ENCODE assay signal across 17 mouse cellular contexts in genomic region chr13:19517938-19518777, GRCm38 (mm10).
DNase-seq lines count a peak whose midpoint lies in the region; ATAC-seq and TF ChIP-seq lines count a peak whose summit lies in the region.
"Had no signal": no experiment of that assay in that cellular context is flagged by ENCODE, and none has a peak within 500 bp of the region (broad histone marks: within the 10 kb centered on the region; RNA-seq: fewer than 3 reads in every experiment).

No protein-coding gene starts in this region.

- no peak overlapping the region for H3K4me2 ChIP-seq in liver, postnatal 0 days (ENCODE audit: low read depth, low read length)
- no peak overlapping the region for H3K4me2 ChIP-seq in liver, embryonic 11.5 days
- H3K4me2 ChIP-seq: heart, embryonic 15.5 days; limb, embryonic 12.5 days had no signal

- no peak for ATAC-seq in liver, postnatal 0 days
- ATAC-seq in Patski: peak; percentile 65
- ATAC-seq in liver, embryonic 11.5 days (replicated peaks; ENCODE audit: low FRiP score): no peak
- ATAC-seq: activated CD4-positive, CD25-positive, alpha-beta regulatory T cell, adult 4 months; hindbrain, postnatal 0 days had no signal

- TF ChIP-seq CTCF in liver, postnatal 0 days (IDR thresholded peaks at IDR 0.05; ENCODE audit: low read depth): no peak
- no peak for TF ChIP-seq CTCF in Patski (IDR thresholded peaks at IDR 0.05)
- no peak for TF ChIP-seq CTCF in cerebellum, adult 2 months (IDR thresholded peaks at IDR 0.05; ENCODE audit: borderline replicate concordance, insufficient read depth, low read depth, low read length)

- no peak for TF ChIP-seq POLR2A in cerebellum, adult 2 months (IDR thresholded peaks at IDR 0.05; ENCODE audit: borderline replicate concordance, insufficient read depth, low read length)

- no peak overlapping the region for H3K27ac ChIP-seq in liver, postnatal 0 days (ENCODE audit: low read depth)
- H3K27ac ChIP-seq in liver, embryonic 11.5 days (ENCODE audit: low read depth, low read length): peak overlapping the region; percentile 19; the same call in 1 of the 2 replicates
- H3K27ac ChIP-seq in cerebellum, adult 2 months (ENCODE audit: insufficient read depth, low read length): no peak overlapping the region
- H3K27ac ChIP-seq: heart, embryonic 15.5 days; hindbrain, postnatal 0 days; limb, embryonic 12.5 days had no signal

- in situ Hi-C loops in Patski (cut with MboI; ENCODE audit: low pct_unique_long_range_greater_than_20kb): no loop called here

- POLR2A ChIA-PET in Patski (lab: Charles Lee): no interaction called here

- H3K9me3 ChIP-seq in liver, postnatal 0 days (ENCODE audit: low read length): no peaks in the 10 kb centered on the region
- no peaks in the 10 kb centered on the region for H3K9me3 ChIP-seq in liver, embryonic 11.5 days (ENCODE audit: control insufficient read depth, low read length)
- H3K9me3 ChIP-seq: heart, embryonic 15.5 days; limb, embryonic 12.5 days had no signal

- WGBS in liver, postnatal 0 days (ENCODE audit: insufficient replicate concordance): 55% methylated on average over 9 of the region's 9 CpGs
- WGBS in liver, embryonic 11.5 days: 63% methylated on average over 9 of the region's 9 CpGs
- WGBS in cerebellum, adult 2 months: 92% methylated on average over 9 of the region's 9 CpGs

- CTCF ChIA-PET in Patski (lab: Charles Lee): interaction anchor here (1.6 kb wide), 1 partner anchor 39 kb away, joined by 3 read pairs; no protein-coding TSS in a partner anchor

- no peak overlapping the region for H3K4me3 ChIP-seq in liver, postnatal 0 days (ENCODE audit: low read depth, low read length)
- H3K4me3 ChIP-seq in liver, embryonic 11.5 days (ENCODE audit: low read depth, low read length): no peak overlapping the region
- no peak overlapping the region for H3K4me3 ChIP-seq in cerebellum, adult 2 months (replicated peaks; ENCODE audit: insufficient read depth, low read depth, low read length)
- H3K4me3 ChIP-seq: heart, embryonic 15.5 days; limb, embryonic 12.5 days had no signal

- H3K27me3 ChIP-seq in liver, postnatal 0 days (ENCODE audit: insufficient read depth, low read length): no peaks in the 10 kb centered on the region
- peaks cover 7% of the 10 kb centered on the region for H3K27me3 ChIP-seq in Patski
- H3K27me3 ChIP-seq in liver, embryonic 11.5 days (replicated peaks; ENCODE audit: control insufficient read depth, insufficient read depth, low read length): no peaks in the 10 kb centered on the region
- no peaks in the 10 kb centered on the region for H3K27me3 ChIP-seq in cerebellum, adult 2 months (ENCODE audit: control insufficient read depth, insufficient read depth, low read length)
- H3K27me3 ChIP-seq: heart, embryonic 15.5 days; limb, embryonic 12.5 days had no signal

- peak; percentile 11 for DNase-seq in liver
- no peak for DNase-seq in liver, postnatal 0 days
- DNase-seq in Patski (ENCODE audit: low read depth, low spot score): no peak
- no peak for DNase-seq in liver, embryonic 11.5 days (ENCODE audit: low spot score)
- DNase-seq in B cell, adult 2 months: no peak
- DNase-seq in cerebellum, adult 2 months: no peak
- no peak for DNase-seq in urinary bladder, postnatal 36 days (ENCODE audit: low spot score in 2 of 2)
- DNase-seq: adrenal gland, postnatal 36 days; cerebellum, adult 11 months; kidney, postnatal 25 days; lung, adult 2 months; right cerebral cortex, postnatal 14 days; thymus, adult 18-20 months had no signal

- H3K4me1 ChIP-seq in liver, postnatal 0 days (ENCODE audit: insufficient read depth): no peaks in the 10 kb centered on the region
- no peaks in the 10 kb centered on the region; the same call in 1 of the 2 replicates for H3K4me1 ChIP-seq in liver, embryonic 11.5 days (replicated peaks; ENCODE audit: control insufficient read depth, insufficient read depth, low read length)
- no peaks in the 10 kb centered on the region for H3K4me1 ChIP-seq in cerebellum, adult 2 months (ENCODE audit: control insufficient read depth, insufficient read depth, low read length)
- H3K4me1 ChIP-seq: heart, embryonic 15.5 days; limb, embryonic 12.5 days had no signal

- H3K36me3 ChIP-seq in liver, postnatal 0 days (replicated peaks; ENCODE audit: insufficient read depth, low read length): no peaks in the 10 kb centered on the region
- H3K36me3 ChIP-seq in liver, embryonic 11.5 days (ENCODE audit: control insufficient read depth, insufficient read depth, low read length): no peaks in the 10 kb centered on the region
- H3K36me3 ChIP-seq: heart, embryonic 15.5 days; limb, embryonic 12.5 days had no signal

- no peak overlapping the region for H3K9ac ChIP-seq in liver, postnatal 0 days (replicated peaks)
- H3K9ac ChIP-seq in liver, embryonic 11.5 days (ENCODE audit: low read depth, low read length): no peak overlapping the region
- H3K9ac ChIP-seq: heart, embryonic 15.5 days; limb, embryonic 12.5 days had no signal

- no peak for TF ChIP-seq EP300 in liver, postnatal 0 days (IDR thresholded peaks at IDR 0.05; ENCODE audit: low read depth)
